Mouse (Mus musculus) myocyte (in vitro differentiated cells): ENCODE data around the gene Dusp18.

Experiments
- CEBPB ChIP-seq: IDR thresholded peaks from 2 replicates; pipeline ENCODE4 v1.6.1; 2011; ENCODE audit warnings: mild to moderate bottlenecking, moderate library complexity; ENCODE audit not compliant: poor library complexity, insufficient read depth, severe bottlenecking
- E2F4 ChIP-seq: IDR thresholded peaks from one replicate; pipeline ENCODE4 v1.6.1; 2011; ENCODE audit warnings: mild to moderate bottlenecking, control low read depth, moderate library complexity; ENCODE audit not compliant: insufficient read depth
- MAX ChIP-seq: IDR thresholded peaks from one replicate; pipeline ENCODE4 v1.6.1; 2011; ENCODE audit warnings: low read depth, mild to moderate bottlenecking, control low read depth
- MYOD1 ChIP-seq, 3 experiments: IDR thresholded peaks; one replicate each; pipeline ENCODE4 v1.6.1; 2011; ENCODE audit warnings: control low read depth in 2 of 3, low read depth in 2 of 3, mild to moderate bottlenecking in 2 of 3, moderate library complexity in 1 of 3; ENCODE audit not compliant: insufficient read length in 2 of 3, control insufficient read depth in 1 of 3
- MYOG ChIP-seq, 3 experiments: IDR thresholded peaks; one replicate each; pipeline ENCODE4 v1.6.1; 2011; ENCODE audit warnings: control low read depth in 2 of 3, low read depth in 2 of 3, mild to moderate bottlenecking in 2 of 3; ENCODE audit not compliant: insufficient read length in 2 of 3, control insufficient read depth in 1 of 3, insufficient read depth in 1 of 3
- POLR2A ChIP-seq: IDR thresholded peaks from one replicate; pipeline ENCODE4 v1.6.1; 2011; ENCODE audit warnings: low read depth, mild to moderate bottlenecking, control low read depth, moderate library complexity; ENCODE audit not compliant: insufficient read length
- POLR2AphosphoS2 ChIP-seq: IDR thresholded peaks from one replicate; pipeline ENCODE4 v1.6.1; 2011; ENCODE audit warnings: low read depth, control low read depth; ENCODE audit not compliant: insufficient read length
- REST ChIP-seq: IDR thresholded peaks from one replicate; pipeline ENCODE4 v1.6.1; 2011; ENCODE audit warnings: mild to moderate bottlenecking, control low read depth, moderate library complexity; ENCODE audit not compliant: insufficient read depth, insufficient read length
- SRF ChIP-seq: IDR thresholded peaks from one replicate; pipeline ENCODE4 v1.6.1; 2011; ENCODE audit warnings: low read depth; ENCODE audit not compliant: control insufficient read depth, insufficient read length
- TCF12 ChIP-seq: IDR thresholded peaks from one replicate; pipeline ENCODE4 v1.6.1; 2011; ENCODE audit warnings: mild to moderate bottlenecking, control low read depth; ENCODE audit not compliant: poor library complexity, insufficient read depth, severe bottlenecking
- TCF3 ChIP-seq: IDR thresholded peaks from one replicate; pipeline ENCODE4 v1.6.1; 2011; ENCODE audit warnings: low read depth, control low read depth; ENCODE audit not compliant: insufficient read length
- USF1 ChIP-seq: IDR thresholded peaks from one replicate; pipeline ENCODE4 v1.6.1; 2011; ENCODE audit warnings: low read depth, mild to moderate bottlenecking, control low read depth, moderate library complexity

GRCm38 (mm10) chr11:3883711-3884110 is 11.3 kb upstream of the Dusp18 start:
- TF ChIP-seq MYOG (IDR thresholded peaks at IDR 0.05; ENCODE audit: control insufficient read depth in 1 of 3, insufficient read depth in 1 of 3, insufficient read length in 2 of 3, low read depth in 2 of 3) (no peak), POLR2A (no peak), MAX (no peak), REST (no peak), POLR2AphosphoS2 (no peak), E2F4 (no peak), SRF (no peak), TCF12 (no peak), USF1 (no peak), CEBPB (no peak), MYOD1 (IDR thresholded peaks at IDR 0.05; ENCODE audit: control insufficient read depth in 1 of 3, insufficient read length in 2 of 3, low read depth in 2 of 3) (no peak), TCF3 (no peak)
